Mouse (Mus musculus) forebrain, embryonic 15.5 days (tissue): Measurements from ENCODE around the gene Cenpn. TPM values are rescaled to one million over a fixed set of nuclear protein-coding genes. Genes with fewer than 3 reads are reported as not detected.

Experiments
- ATAC-seq: fragments of 200-750 bp; cut with Nextera tagmentation; replicated peaks from 2 replicates; pipeline ENCODE4 v1.8.0; 2017; ENCODE audit warnings: mild to moderate bottlenecking, moderate TSS enrichment, moderate library complexity
- H3K27ac ChIP-seq: fragments of 300-500 bp; sonication (generic); replicated peaks from 2 replicates; pipeline ENCODE4 v1.5.1; 2015; ENCODE audit warnings: mild to moderate bottlenecking, inconsistent platforms
- H3K27me3 ChIP-seq: fragments of 300-500 bp; sonication (generic); 2 replicates; pipeline ENCODE4 v1.6.1; 2015; ENCODE audit warnings: inconsistent platforms
- H3K36me3 ChIP-seq: fragments of 300-500 bp; sonication (generic); 2 replicates; pipeline ENCODE4 v1.6.1; 2015; ENCODE audit warnings: mild to moderate bottlenecking, inconsistent platforms
- H3K4me1 ChIP-seq: fragments of 300-500 bp; sonication (generic); 2 replicates; pipeline ENCODE4 v1.6.1; 2015; ENCODE audit warnings: inconsistent platforms
- H3K4me2 ChIP-seq: fragments of 300-500 bp; sonication (generic); replicated peaks from 2 replicates; pipeline ENCODE4 v1.6.1; 2015; ENCODE audit warnings: mild to moderate bottlenecking, inconsistent platforms
- H3K4me3 ChIP-seq: fragments of 300-500 bp; sonication (generic); 2 replicates; pipeline ENCODE4 v1.5.1; 2015; ENCODE audit warnings: mild to moderate bottlenecking, inconsistent platforms
- H3K9ac ChIP-seq: fragments of 300-500 bp; sonication (generic); replicated peaks from 2 replicates; pipeline ENCODE4 v1.6.1; 2015; ENCODE audit warnings: mild to moderate bottlenecking, inconsistent platforms
- H3K9me3 ChIP-seq: fragments of 300-500 bp; sonication (generic); 2 replicates; pipeline ENCODE4 v1.6.1; 2016; ENCODE audit warnings: inconsistent platforms
- WGBS: fragments of 180-500 bp; shearing (Covaris S2); methylation state at CpG from one replicate; pipeline ENCODE4 v1.1.7; 2015; ENCODE audit warnings: mixed read lengths; 5-methylcytosine and 5-hydroxymethylcytosine counted together
- polyA plus RNA-seq: library from polyadenylated mRNA; unstranded; fragments of >200 nt; fragmentation: Nextera tagmentation; extraction: Ambion mirVana; gene quantifications from 2 replicates; pipeline ENCODE4 v1.2.1, GENCODE M21; 2015

Gene Cenpn
- 17.1 and 17.8 TPM in 2 replicates for polyA plus RNA-seq

DNA sequence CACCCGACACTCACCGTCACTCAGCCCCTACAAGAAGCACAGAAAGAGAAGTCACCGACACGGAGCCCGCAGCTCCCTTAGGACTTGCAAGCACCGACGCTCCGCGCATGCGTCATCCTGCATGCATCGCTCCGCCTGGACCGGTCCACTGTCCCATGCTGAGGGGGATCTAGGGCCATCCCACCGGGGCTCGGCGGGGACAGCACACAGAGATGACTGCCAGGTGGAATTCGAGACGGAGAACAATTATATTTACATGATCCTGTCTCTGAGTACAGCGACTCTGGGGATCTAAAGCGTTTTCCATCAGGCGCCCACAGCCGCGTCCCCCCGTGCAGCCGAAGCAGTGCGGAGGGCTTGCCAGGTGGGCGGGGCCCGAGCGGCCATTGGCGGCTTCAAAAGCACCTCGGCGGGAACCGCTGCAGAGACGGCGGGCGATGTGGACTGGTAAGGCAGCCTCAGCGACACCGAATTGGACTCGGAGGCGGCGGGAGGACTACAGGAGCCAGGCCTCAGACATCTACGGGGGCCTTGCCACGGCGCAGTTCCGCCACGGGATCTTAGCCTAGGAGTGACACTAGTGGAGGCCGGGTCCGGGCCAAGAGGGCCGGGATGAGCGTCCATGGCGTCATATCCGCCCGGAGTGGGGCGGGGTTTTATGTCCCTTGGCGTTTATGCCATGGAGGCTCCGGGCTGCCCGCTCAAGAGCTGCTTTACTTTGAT is at the start of gene Cenpn, which contains the start of gene Cmc2:
Cenpn (plus strand) TSS at position 394 of the 723 bp plus-strand sequence.
Cmc2 (minus strand) TSS at position 119 of the 723 bp plus-strand sequence.
- Histone ChIP-seq H3K36me3 (no peaks in the 10 kb centered on the region), H3K4me2 (peak within 1 kb of the TSS; percentile 69), H3K27me3 (no peaks in the 10 kb centered on the region), H3K9ac (peak within 1 kb of the TSS; percentile 61), H3K4me3 (peak within 1 kb of the TSS; percentile 76), H3K27ac (peak within 1 kb of the TSS; percentile 78), H3K4me1 (peaks cover 10% of the 10 kb centered on the region), H3K9me3 (no peaks in the 10 kb centered on the region)
- ATAC-seq = peak; percentile 97
- under 1% methylated on average over 57 of the region's 57 CpGs for WGBS

- no peak for ATAC-seq
- H3K36me3 ChIP-seq = no peaks in the 10 kb centered on the region
- H3K4me2 ChIP-seq = no peak overlapping the region
- H3K4me1 ChIP-seq = no peaks in the 10 kb centered on the region
- no peaks in the 10 kb centered on the region for H3K9me3 ChIP-seq
- 80% methylated on average over 2 of the region's 2 CpGs for WGBS
- no peak overlapping the region for H3K4me3 ChIP-seq
- H3K9ac ChIP-seq = no peak overlapping the region
- H3K27ac ChIP-seq = no peak overlapping the region
- no peaks in the 10 kb centered on the region for H3K27me3 ChIP-seq
Measured at GRCm38 (mm10) chr8:116872761-116873342, 48.7 kb upstream of the Cenpn start.

DNA sequence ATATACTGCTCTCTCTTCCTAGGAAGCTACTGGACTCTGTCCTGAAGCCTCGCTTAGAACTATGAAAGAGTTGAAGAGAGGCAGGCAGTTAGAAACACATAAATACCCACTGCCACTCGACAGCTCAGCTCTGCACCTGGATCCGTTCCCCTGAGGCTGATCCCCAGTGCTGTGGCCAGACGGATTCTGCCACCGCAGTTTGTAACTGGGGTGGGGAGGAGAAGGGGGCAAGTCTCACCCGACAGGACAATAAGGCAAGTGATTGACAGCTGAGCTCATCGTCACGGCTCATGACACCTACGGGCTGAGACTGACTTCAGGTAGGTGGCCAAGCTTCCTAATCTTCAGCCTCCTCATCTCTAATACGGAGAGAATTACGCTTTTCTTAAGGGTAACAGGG is 47.9 kb upstream of the Cenpn start:
- no peak overlapping the region for H3K4me2 ChIP-seq
- H3K4me1 ChIP-seq = no peaks in the 10 kb centered on the region
- no peaks in the 10 kb centered on the region for H3K36me3 ChIP-seq
- 82% methylated on average over 11 of the region's 11 CpGs for WGBS
- H3K4me3 ChIP-seq = no peak overlapping the region
- H3K27ac ChIP-seq = no peak overlapping the region
- no peak overlapping the region for H3K9ac ChIP-seq
- no peaks in the 10 kb centered on the region for H3K9me3 ChIP-seq
- ATAC-seq = no peak
- no peaks in the 10 kb centered on the region for H3K27me3 ChIP-seq

GRCm38 (mm10) chr8:116873986-116874385 is 47.5 kb upstream of the Cenpn start:
- Histone ChIP-seq H3K9ac (no peak overlapping the region), H3K4me1 (no peaks in the 10 kb centered on the region), H3K27me3 (no peaks in the 10 kb centered on the region), H3K36me3 (no peaks in the 10 kb centered on the region), H3K4me2 (no peak overlapping the region), H3K9me3 (no peaks in the 10 kb centered on the region), H3K4me3 (no peak overlapping the region), H3K27ac (no peak overlapping the region)
- ATAC-seq = no peak
- 82% methylated on average over 8 of the region's 8 CpGs for WGBS

GRCm38 (mm10) chr8:116875798-116876450 is 45.6 kb upstream of the Cenpn start:
- no peak for ATAC-seq
- Histone ChIP-seq H3K27ac (no peak overlapping the region), H3K27me3 (no peaks in the 10 kb centered on the region), H3K9me3 (no peaks in the 10 kb centered on the region), H3K4me3 (no peak overlapping the region), H3K4me1 (no peaks in the 10 kb centered on the region), H3K9ac (no peak overlapping the region), H3K4me2 (no peak overlapping the region), H3K36me3 (no peaks in the 10 kb centered on the region)
- WGBS = 84% methylated on average over 17 of the region's 17 CpGs

- no peak for ATAC-seq
- no peaks in the 10 kb centered on the region for H3K36me3 ChIP-seq
- no peak overlapping the region for H3K9ac ChIP-seq
- no peak overlapping the region for H3K27ac ChIP-seq
- WGBS = 98% methylated on average over 8 of the region's 8 CpGs
- no peaks in the 10 kb centered on the region for H3K9me3 ChIP-seq
- H3K4me2 ChIP-seq = no peak overlapping the region
- H3K27me3 ChIP-seq = no peaks in the 10 kb centered on the region
- H3K4me1 ChIP-seq = no peaks in the 10 kb centered on the region
- no peak overlapping the region for H3K4me3 ChIP-seq
Measured at GRCm38 (mm10) chr8:116881396-116881795, 40.1 kb upstream of the Cenpn start.

- Histone ChIP-seq H3K4me3 (no peak overlapping the region), H3K9ac (no peak overlapping the region), H3K36me3 (0 out of 2 replicates have a peak, but pooled peaks cover 2% of the 10 kb centered on the region), H3K4me1 (no peaks in the 10 kb centered on the region), H3K27me3 (no peaks in the 10 kb centered on the region), H3K9me3 (no peaks in the 10 kb centered on the region), H3K4me2 (no peak overlapping the region), H3K27ac (no peak overlapping the region)
- no peak for ATAC-seq
- 81% methylated on average over 4 of the region's 4 CpGs for WGBS
Measured at GRCm38 (mm10) chr8:116887813-116888212, 33.7 kb upstream of the Cenpn start.

DNA sequence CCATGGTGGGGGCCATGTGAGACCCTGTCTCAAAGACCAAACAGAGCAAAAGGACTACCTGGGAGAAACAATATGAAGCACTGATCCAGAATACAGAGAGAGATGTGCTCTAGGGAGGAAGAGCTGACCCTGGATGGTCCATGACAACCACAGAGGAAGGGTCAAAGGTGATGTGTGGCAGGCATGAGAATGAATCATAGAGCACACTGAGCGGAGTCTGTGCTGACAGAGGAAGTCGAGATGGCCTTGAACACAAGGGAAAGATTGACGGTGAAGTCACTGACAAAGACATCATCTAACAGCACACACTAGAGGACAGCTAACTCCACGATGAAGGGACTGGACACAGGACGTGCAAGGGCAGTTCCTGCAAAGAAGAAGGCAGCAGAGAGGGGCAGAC is 30.1 kb upstream of the Cenpn start:
- Histone ChIP-seq H3K4me1 (no peaks in the 10 kb centered on the region), H3K4me2 (no peak overlapping the region), H3K9me3 (no peaks in the 10 kb centered on the region), H3K4me3 (no peak overlapping the region), H3K27me3 (no peaks in the 10 kb centered on the region), H3K36me3 (0 out of 2 replicates have a peak, but pooled peaks cover 4% of the 10 kb centered on the region), H3K9ac (no peak overlapping the region), H3K27ac (no peak overlapping the region)
- 94% methylated on average over 5 of the region's 5 CpGs for WGBS
- ATAC-seq = no peak

DNA sequence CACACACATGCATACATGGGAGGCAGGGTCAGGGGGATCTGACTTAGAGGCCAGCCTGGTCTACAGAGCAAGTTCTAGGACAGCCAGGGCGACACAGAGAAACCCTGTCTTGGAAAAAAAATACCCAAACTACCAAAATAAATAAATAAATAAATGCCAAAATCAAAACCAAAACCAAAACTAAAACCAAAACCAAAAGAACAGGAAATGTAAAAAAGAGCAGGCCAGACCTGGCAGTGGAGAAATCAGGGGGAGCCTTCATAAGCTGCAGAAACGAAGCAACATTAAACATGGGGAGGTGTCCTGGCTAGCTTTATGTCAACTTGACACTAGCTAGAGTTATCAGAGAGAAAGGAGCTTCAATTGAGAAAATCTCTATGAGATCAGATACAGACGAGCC is 29.4 kb upstream of the Cenpn start:
- Histone ChIP-seq H3K4me2 (no peak overlapping the region), H3K36me3 (0 out of 2 replicates have a peak, but pooled peaks cover 4% of the 10 kb centered on the region), H3K4me3 (no peak overlapping the region), H3K27ac (no peak overlapping the region), H3K9me3 (no peaks in the 10 kb centered on the region), H3K27me3 (no peaks in the 10 kb centered on the region), H3K4me1 (no peaks in the 10 kb centered on the region), H3K9ac (no peak overlapping the region)
- 93% methylated on average over 3 of the region's 3 CpGs for WGBS
- no peak for ATAC-seq

DNA sequence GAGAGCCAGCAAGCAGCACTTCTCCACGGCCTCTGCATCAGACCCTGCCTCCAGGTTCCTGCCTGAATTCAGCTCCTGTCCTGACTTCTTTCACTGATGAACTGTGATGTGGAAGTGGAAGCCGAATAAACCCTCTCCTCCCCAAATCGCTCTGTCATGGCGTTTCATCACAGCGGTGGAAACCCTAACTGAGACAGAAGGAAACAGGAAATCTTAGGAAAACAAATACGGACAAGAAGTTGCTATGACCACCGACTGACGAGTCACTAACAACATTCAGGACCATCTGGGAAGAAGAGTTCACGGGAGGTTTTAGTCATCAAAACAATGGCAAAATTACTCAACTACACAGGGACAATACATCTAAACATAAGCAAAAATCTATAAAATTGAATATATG is 28.9 kb upstream of the Cenpn start:
- no peaks in the 10 kb centered on the region for H3K27me3 ChIP-seq
- H3K4me2 ChIP-seq = no peak overlapping the region
- H3K4me1 ChIP-seq = no peaks in the 10 kb centered on the region
- H3K4me3 ChIP-seq = no peak overlapping the region
- no peak overlapping the region for H3K27ac ChIP-seq
- H3K9ac ChIP-seq = no peak overlapping the region
- H3K9me3 ChIP-seq = no peaks in the 10 kb centered on the region
- H3K36me3 ChIP-seq = 0 out of 2 replicates have a peak, but pooled peaks cover 4% of the 10 kb centered on the region
- no peak for ATAC-seq
- WGBS = 84% methylated on average over 9 of the region's 9 CpGs

DNA sequence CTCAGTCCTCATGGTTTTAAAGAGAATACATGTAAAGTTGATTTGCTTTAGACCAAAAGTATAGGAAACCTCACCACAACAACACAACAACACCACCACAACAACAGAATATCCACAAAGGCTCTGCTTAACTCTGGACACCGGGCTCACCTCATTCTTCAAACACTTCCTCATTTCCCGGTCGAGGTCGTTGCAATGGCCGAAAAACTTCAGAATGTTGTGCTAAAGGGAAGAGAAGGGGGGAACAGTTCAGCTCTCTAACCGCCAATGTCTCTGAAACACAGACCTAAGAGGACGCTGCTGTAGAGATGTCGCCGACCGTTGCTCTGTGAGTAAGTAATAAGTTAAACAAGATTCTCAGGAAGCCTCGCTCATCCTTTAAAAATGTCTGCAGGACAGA is 27.6 kb upstream of the Cenpn start:
- H3K27ac ChIP-seq = no peak overlapping the region
- ATAC-seq = no peak
- H3K4me1 ChIP-seq = no peaks in the 10 kb centered on the region
- no peaks in the 10 kb centered on the region for H3K9me3 ChIP-seq
- no peak overlapping the region for H3K9ac ChIP-seq
- no peak overlapping the region for H3K4me2 ChIP-seq
- H3K36me3 ChIP-seq = 0 out of 2 replicates have a peak, but pooled peaks cover 2% of the 10 kb centered on the region
- no peak overlapping the region for H3K4me3 ChIP-seq
- H3K27me3 ChIP-seq = no peaks in the 10 kb centered on the region
- 94% methylated on average over 11 of the region's 11 CpGs for WGBS

DNA sequence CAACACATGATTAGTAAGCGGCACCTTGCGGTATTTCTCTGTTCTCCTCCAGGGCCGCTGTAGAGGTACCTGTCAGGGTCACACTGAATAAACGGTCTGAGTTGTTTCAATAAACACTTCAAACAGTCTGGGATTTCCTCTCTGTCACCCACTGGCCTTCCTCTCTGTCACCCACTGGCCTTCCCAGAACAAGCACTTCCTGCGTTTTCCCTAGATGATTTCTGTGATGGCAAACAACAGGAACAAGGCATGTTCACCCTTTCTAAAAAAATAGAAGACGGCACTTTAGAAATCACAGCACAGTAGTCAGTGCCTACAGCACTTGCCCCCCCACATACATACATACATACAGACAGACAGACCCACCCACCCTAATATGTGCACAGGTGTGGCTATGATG is 26.0 kb upstream of the Cenpn start:
- no peak for ATAC-seq
- no peaks in the 10 kb centered on the region for H3K27me3 ChIP-seq
- H3K9me3 ChIP-seq = no peaks in the 10 kb centered on the region
- H3K4me1 ChIP-seq = no peaks in the 10 kb centered on the region
- no peak overlapping the region for H3K4me2 ChIP-seq
- no peak overlapping the region for H3K27ac ChIP-seq
- 0 out of 2 replicates have a peak, but pooled peaks cover 2% of the 10 kb centered on the region for H3K36me3 ChIP-seq
- no peak overlapping the region for H3K9ac ChIP-seq
- whole genome bisulfite sequencing = 94% methylated on average over 6 of the region's 6 CpGs
- no peak overlapping the region for H3K4me3 ChIP-seq
